Mouse (Mus musculus) CH12.LX (cell line): ENCODE measurements around the gene 4933411K16Rik. TPM values are rescaled to one million over a fixed set of nuclear protein-coding genes. Genes with fewer than 3 reads are reported as not detected.

Experiments used
- DNase-seq: peaks from one replicate; pipeline ENCODE4 v3.0.0-alpha.2; 2013; ENCODE audit errors: extremely low read depth
- H3K27ac ChIP-seq: 2 replicates; pipeline ENCODE4 v1.5.1; 2012; ENCODE audit warnings: low read depth, mild to moderate bottlenecking, control low read depth, moderate library complexity; ENCODE audit not compliant: insufficient read depth
- H3K27me3 ChIP-seq: replicated peaks from 2 replicates; pipeline ENCODE3; 2012; ENCODE audit warnings: inconsistent platforms
- H3K36me3 ChIP-seq, 2 experiments: replicated peaks in 1 of 2; 2 replicates each; pipeline versions ENCODE3 to v1.6.1; 2012; ENCODE audit warnings: inconsistent platforms in 1 of 2, low read length in 1 of 2, mild to moderate bottlenecking in 1 of 2, mixed read lengths in 1 of 2, moderate library complexity in 1 of 2; ENCODE audit not compliant: control insufficient read depth in 1 of 2, insufficient read depth in 1 of 2
- H3K4me1 ChIP-seq, 2 experiments: 2 replicates each; pipeline ENCODE4 v1.6.1; 2012; ENCODE audit warnings: inconsistent platforms in 1 of 2, moderate library complexity in 1 of 2; ENCODE audit not compliant: insufficient read depth in 2 of 2, control insufficient read depth in 1 of 2
- H3K4me2 ChIP-seq: 2 replicates; pipeline ENCODE4 v1.6.1; 2012; ENCODE audit warnings: low read depth, mild to moderate bottlenecking, control low read depth; ENCODE audit not compliant: poor library complexity, insufficient read depth, severe bottlenecking
- H3K4me3 ChIP-seq, 3 experiments: fragments of 150-350 bp in 1 of 3; sonication (generic) in 1 of 3; replicated peaks in 1 of 3; 2 replicates each; pipeline versions ENCODE3 to v1.5.1; 2011 to 2012; ENCODE audit warnings: low read depth in 2 of 3, low read length in 2 of 3, mild to moderate bottlenecking in 2 of 3, moderate library complexity in 2 of 3, control low read depth in 1 of 3, improper control_type of control experiment in 1 of 3, inconsistent platforms in 1 of 3, mixed read lengths in 1 of 3; ENCODE audit not compliant: poor library complexity in 1 of 3
- H3K79me2 ChIP-seq: replicated peaks from 2 replicates; pipeline ENCODE4 v1.6.1; 2012; ENCODE audit warnings: mild to moderate bottlenecking, moderate library complexity; ENCODE audit not compliant: control insufficient read depth, poor library complexity, insufficient read depth, severe bottlenecking; ENCODE audit errors: extremely low read depth
- H3K9ac ChIP-seq: 2 replicates; pipeline ENCODE4 v1.6.1; 2012; ENCODE audit warnings: low read depth, mild to moderate bottlenecking, control low read depth, moderate library complexity; ENCODE audit not compliant: insufficient read depth
- H3K9me3 ChIP-seq: replicated peaks from 2 replicates; pipeline ENCODE3; 2012; ENCODE audit warnings: low read length, inconsistent platforms, mixed read lengths
- BHLHE40 ChIP-seq: IDR thresholded peaks from 2 replicates; pipeline ENCODE4 v1.6.1; 2011; ENCODE audit warnings: mild to moderate bottlenecking, low read depth, low read length, improper control_type of control experiment
- CTCF ChIP-seq, 2 experiments: IDR thresholded peaks in 1 of 2; conservative IDR thresholded peaks in 1 of 2; 2 replicates each; pipeline ENCODE4 v1.5.1; 2011 to 2012; ENCODE audit warnings: low read depth in 2 of 2, low read length in 2 of 2, improper control_type of control experiment in 1 of 2, inconsistent platforms in 1 of 2, mild to moderate bottlenecking in 1 of 2, moderate library complexity in 1 of 2
- ELF1 ChIP-seq: IDR thresholded peaks from 2 replicates; pipeline ENCODE4 v1.6.1; 2014; ENCODE audit warnings: low read depth, mild to moderate bottlenecking, inconsistent platforms, low read length, improper control_type of control experiment
- HCFC1 ChIP-seq: IDR thresholded peaks from 2 replicates; pipeline ENCODE4 v1.6.1; 2012; ENCODE audit warnings: low read depth, mild to moderate bottlenecking, inconsistent platforms, low read length, improper control_type of control experiment
- IRF4 ChIP-seq: IDR thresholded peaks from 2 replicates; pipeline ENCODE4 v1.6.1; 2014; ENCODE audit warnings: low read depth, mild to moderate bottlenecking, inconsistent platforms, low read length, improper control_type of control experiment
- JUN ChIP-seq: IDR thresholded peaks from 2 replicates; pipeline ENCODE4 v1.6.1; 2011; ENCODE audit warnings: low read depth, mild to moderate bottlenecking, low read length, improper control_type of control experiment, moderate library complexity; ENCODE audit not compliant: insufficient read depth
- JUND ChIP-seq: conservative IDR thresholded peaks from 2 replicates; pipeline ENCODE4 v1.6.1; 2011; ENCODE audit warnings: low read depth, low read length, improper control_type of control experiment
- KAT2A ChIP-seq: IDR thresholded peaks from 2 replicates; pipeline ENCODE4 v1.6.1; 2012; ENCODE audit warnings: low read length, improper control_type of control experiment, inconsistent platforms; ENCODE audit not compliant: insufficient replicate concordance
- MAFK ChIP-seq: IDR thresholded peaks from 2 replicates; pipeline ENCODE4 v1.6.1; 2011; ENCODE audit warnings: low read length, improper control_type of control experiment; ENCODE audit not compliant: insufficient replicate concordance
- MAX ChIP-seq: IDR thresholded peaks from 2 replicates; pipeline ENCODE4 v1.6.1; 2011; ENCODE audit warnings: low read length, improper control_type of control experiment
- MXI1 ChIP-seq: IDR thresholded peaks from 2 replicates; pipeline ENCODE4 v1.6.1; 2011; ENCODE audit warnings: mild to moderate bottlenecking, low read depth, low read length, improper control_type of control experiment
- MYC ChIP-seq: IDR thresholded peaks from 2 replicates; pipeline ENCODE4 v1.6.1; 2011; ENCODE audit warnings: low read depth, mild to moderate bottlenecking, improper control_type of control experiment, low read length
- NELFE ChIP-seq: IDR thresholded peaks from 2 replicates; pipeline ENCODE4 v1.6.1; 2011; ENCODE audit warnings: low read depth, low read length, improper control_type of control experiment
- PAX5 ChIP-seq: IDR thresholded peaks from 2 replicates; pipeline ENCODE4 v1.6.1; 2012; ENCODE audit warnings: low read length, inconsistent platforms, mixed read lengths
- RAD21 ChIP-seq: IDR thresholded peaks from 2 replicates; pipeline ENCODE4 v1.6.1; 2011; ENCODE audit warnings: low read depth, mild to moderate bottlenecking, low read length, improper control_type of control experiment, moderate library complexity
- RCOR1 ChIP-seq: conservative IDR thresholded peaks from 2 replicates; pipeline ENCODE4 v1.6.1; 2012; ENCODE audit warnings: low read depth, mild to moderate bottlenecking, inconsistent platforms, low read length, improper control_type of control experiment
- SMC3 ChIP-seq: IDR thresholded peaks from 2 replicates; pipeline ENCODE4 v1.6.1; 2011; ENCODE audit warnings: low read depth, low read length, improper control_type of control experiment
- TBP ChIP-seq: conservative IDR thresholded peaks from 2 replicates; pipeline ENCODE4 v1.6.1; 2011; ENCODE audit warnings: low read depth, low read length, improper control_type of control experiment
- UBTF ChIP-seq: IDR thresholded peaks from 2 replicates; pipeline ENCODE4 v1.6.1; 2012; ENCODE audit warnings: low read depth, mild to moderate bottlenecking, inconsistent platforms, low read length, improper control_type of control experiment, moderate library complexity
- USF1 ChIP-seq: IDR thresholded peaks from 2 replicates; pipeline ENCODE4 v1.6.1; 2014; ENCODE audit warnings: low read depth, mild to moderate bottlenecking, inconsistent platforms, low read length, improper control_type of control experiment
- dilution Hi-C: fragments of 300-500 bp; cut with MboI; formaldehyde crosslinking; loops from 2 replicates; pipeline ENCODE4 v1.14.3; 2020; ENCODE audit warnings: low sequenced_read_pairs; ENCODE audit not compliant: extremely low pct_unique_long_range_greater_than_20kb, extremely low pct_ligation_motif_present
- in situ Hi-C: fragments of 300-500 bp; cut with MboI; formaldehyde crosslinking; loops from 3 replicates; pipeline ENCODE4 v1.14.3; 2019; ENCODE audit warnings: low sequenced_read_pairs, low pct_ligation_motif_present, low pct_unique_long_range_greater_than_20kb, mixed read lengths
- polyA plus RNA-seq: library from polyadenylated mRNA; unstranded; fragments of >175 nt; gene quantifications from 2 replicates; pipeline ENCODE4 v1.2.1, GENCODE M21; 2012; ENCODE audit warnings: low read depth; ENCODE audit not compliant: insufficient read length
- total RNA-seq, 2 experiments: library from RNA; depleted of rRNA; stranded (reverse); fragments of 300-350 nt in 1 of 2; fragments of >200 nt in 1 of 2; gene quantifications; 2 replicates each; pipeline ENCODE4 v1.2.3; 2012 to 2014

4933411K16Rik gene
- total and polyA plus RNA-seq, 3 experiments: not detected

- Histone ChIP-seq H3K27me3 (no peaks in the 10 kb centered on the region), H3K36me3 (peaks cover 0 to 32% of the 10 kb centered on the region in 2 experiments), H3K27ac (no peak overlapping the region), H3K4me1 (peaks cover 2 to 3% of the 10 kb centered on the region in 2 experiments; a peak in 3 of 4 replicates), H3K4me2 (no peak overlapping the region), H3K4me3 (no peak overlapping the region), H3K9ac (no peak overlapping the region), H3K79me2 (no peaks in the 10 kb centered on the region), H3K9me3 (no peaks in the 10 kb centered on the region)
- no peak for DNase-seq
- dilution Hi-C loops: no loop called here
- TF ChIP-seq KAT2A (no peak), PAX5 (no peak), MAFK (no peak), UBTF (no peak), HCFC1 (no peak), USF1 (no peak), ELF1 (no peak), RAD21 (no peak), CTCF (conservative IDR thresholded peaks at IDR 0.05 in 1 of 2, IDR thresholded peaks at IDR 0.05 in 1 of 2; ENCODE audit: low read depth in 2 of 2, low read length in 2 of 2) (no peak), TBP (no peak), MYC (no peak), BHLHE40 (no peak), MXI1 (no peak), JUN (no peak), IRF4 (no peak), SMC3 (no peak), RCOR1 (no peak)
- in situ Hi-C loops: no loop called here
These were observed 20.9 kb upstream of the 4933411K16Rik start for GRCm38 (mm10) chr19:42031112-42031511.

- Histone ChIP-seq H3K27me3 (peaks cover 17% of the 10 kb centered on the region), H3K4me1 (peaks cover 0 to 3% of the 10 kb centered on the region in 2 experiments; a peak in 2 of 4 replicates), H3K9ac (no peak overlapping the region), H3K4me3 (no peak overlapping the region), H3K27ac (no peak overlapping the region), H3K79me2 (no peaks in the 10 kb centered on the region), H3K9me3 (no peaks in the 10 kb centered on the region), H3K4me2 (no peak overlapping the region), H3K36me3 (peaks cover 0 to 30% of the 10 kb centered on the region in 2 experiments)
- dilution Hi-C loops (no loop called here), in situ Hi-C loops (no loop called here)
- DNase-seq: no peak
- TF ChIP-seq JUND (no peak), NELFE (no peak), MAX (no peak)
These were observed 18.4 kb upstream of the 4933411K16Rik start for GRCm38 (mm10) chr19:42033611-42034010.
